Mouse (Mus musculus) gastrocnemius, adult 2 months (tissue): ENCODE measurements around the gene Igsf21. TPM values are rescaled to one million over a fixed set of nuclear protein-coding genes. Genes with fewer than 3 reads are reported as not detected.

Experiments used
- DNase-seq: peaks from one replicate; pipeline ENCODE4 v3.0.0; 2022
- H3K27ac ChIP-seq: fragments of 200-600 bp; 2 replicates; pipeline ENCODE4 v1.8.1; 2022; ENCODE audit warnings: mild to moderate bottlenecking
- H3K4me3 ChIP-seq: fragments of 200-600 bp; 2 replicates; pipeline ENCODE4 v1.8.1; 2022; ENCODE audit warnings: mild to moderate bottlenecking, moderate library complexity
- CTCF ChIP-seq: fragments of 200-600 bp; IDR thresholded peaks from 2 replicates; pipeline ENCODE4 v1.8.1; 2022; ENCODE audit warnings: antibody characterized with exemption, mild to moderate bottlenecking, moderate library complexity
- intact Hi-C: fragments of 180-260 bp; cut with DNase I; formaldehyde crosslinking; loops from one replicate; pipeline ENCODE4 v1.15.1; 2025
- total RNA-seq, 2 experiments: library from RNA; stranded (reverse); gene quantifications; 2 replicates each; pipeline ENCODE4 v1.2.3; 2021

Gene Igsf21
- total RNA-seq, 2 experiments from 2014 or later, result 0.22 TPM; not detected in 1

GRCm38 (mm10) chr4:140143178-140143577, 103.4 kb downstream of the Igsf21 start:
- H3K27ac ChIP-seq, result no peak overlapping the region
- intact Hi-C loops, result no loop called here
- H3K4me3 ChIP-seq, result no peak overlapping the region
- no peak for DNase-seq
- TF ChIP-seq CTCF, result peak; percentile 16; the same call in 1 of the 2 replicates

- intact Hi-C loops, result no loop called here
- peak; percentile 44 for TF ChIP-seq CTCF
- Histone ChIP-seq H3K27ac (no peak overlapping the region), H3K4me3 (no peak overlapping the region)
- peak; percentile 28 for DNase-seq
These were observed 106.1 kb downstream of the Igsf21 start for GRCm38 (mm10) chr4:140140485-140140884.

GRCm38 (mm10) chr4:140138846-140139245, 107.7 kb downstream of the Igsf21 start:
- Histone ChIP-seq H3K4me3 (no peak overlapping the region), H3K27ac (no peak overlapping the region)
- intact Hi-C loops, result no loop called here
- no peak for DNase-seq
- TF ChIP-seq CTCF, result no peak

- DNase-seq, result no peak
- intact Hi-C loops, result no loop called here
- no peak for TF ChIP-seq CTCF
- Histone ChIP-seq H3K27ac (no peak overlapping the region), H3K4me3 (no peak overlapping the region)
These were observed 114.8 kb downstream of the Igsf21 start for GRCm38 (mm10) chr4:140131625-140132321.

GRCm38 (mm10) chr4:140131201-140131600, 115.4 kb downstream of the Igsf21 start:
- Histone ChIP-seq H3K27ac (no peak overlapping the region), H3K4me3 (no peak overlapping the region)
- intact Hi-C loops, result no loop called here
- no peak for DNase-seq
- no peak for TF ChIP-seq CTCF

GRCm38 (mm10) chr4:140129553-140130275, 116.9 kb downstream of the Igsf21 start:
- intact Hi-C loops, result no loop called here

GRCm38 (mm10) chr4:140128116-140128515, 118.5 kb downstream of the Igsf21 start:
- no peak for DNase-seq
- Histone ChIP-seq H3K4me3 (no peak overlapping the region), H3K27ac (no peak overlapping the region)
- no peak for TF ChIP-seq CTCF
- intact Hi-C loops, result no loop called here

More at GRCm38 (mm10) chr4:140129553-140130275, 116.9 kb downstream of the Igsf21 start:
- no peak for DNase-seq
- no peak for TF ChIP-seq CTCF
- no peak overlapping the region for H3K27ac ChIP-seq
- no peak overlapping the region for H3K4me3 ChIP-seq

GRCm38 (mm10) chr4:140125806-140126205, 120.8 kb downstream of the Igsf21 start:
- H3K4me3 ChIP-seq, result no peak overlapping the region
- intact Hi-C loops, result no loop called here
- no peak for TF ChIP-seq CTCF
- H3K27ac ChIP-seq, result no peak overlapping the region
- DNase-seq, result no peak

GRCm38 (mm10) chr4:140122534-140122933, 124.0 kb downstream of the Igsf21 start:
- TF ChIP-seq CTCF, result no peak
- Histone ChIP-seq H3K4me3 (no peak overlapping the region), H3K27ac (no peak overlapping the region)
- intact Hi-C loops, result no loop called here
- no peak for DNase-seq

GRCm38 (mm10) chr4:140117275-140117691, 129.3 kb downstream of the Igsf21 start:
- TF ChIP-seq CTCF, result no peak
- intact Hi-C loops, result no loop called here
- Histone ChIP-seq H3K27ac (no peak overlapping the region), H3K4me3 (no peak overlapping the region)
- DNase-seq, result no peak

GRCm38 (mm10) chr4:140115756-140116155, 130.8 kb downstream of the Igsf21 start:
- TF ChIP-seq CTCF, result no peak
- DNase-seq, result no peak
- Histone ChIP-seq H3K4me3 (no peak overlapping the region), H3K27ac (no peak overlapping the region)
- intact Hi-C loops, result no loop called here

- intact Hi-C loops, result no loop called here
- Histone ChIP-seq H3K4me3 (no peak overlapping the region), H3K27ac (no peak overlapping the region)
- no peak for DNase-seq
- TF ChIP-seq CTCF, result peak; percentile 42
These were observed 131.5 kb downstream of the Igsf21 start for GRCm38 (mm10) chr4:140115053-140115452.

- TF ChIP-seq CTCF, result no peak
- no peak overlapping the region for H3K4me3 ChIP-seq
- H3K27ac ChIP-seq, result no peak overlapping the region
- DNase-seq, result no peak
- intact Hi-C loops, result no loop called here
These were observed 132.7 kb downstream of the Igsf21 start for GRCm38 (mm10) chr4:140113690-140114475.
